ENCODE assay signal across 17 mouse cellular contexts in genomic region chr3:147183656-147184290, GRCm38 (mm10).
DNase-seq lines count a peak whose midpoint lies in the region; ATAC-seq lines count a peak whose summit lies in the region.
"Had no signal": no experiment of that assay in that cellular context is flagged by ENCODE, and none has a peak within 500 bp of the region (broad histone marks: within the 10 kb centered on the region; RNA-seq: fewer than 3 reads in every experiment).

No protein-coding gene starts in this region.

- H3K27ac ChIP-seq in forebrain, embryonic 13.5 days, result peak overlapping the region; percentile 55
- no peak overlapping the region for H3K27ac ChIP-seq in forebrain, embryonic 11.5 days (ENCODE audit: low read depth, low read length)
- H3K27ac ChIP-seq in midbrain, embryonic 10.5 days (replicated peaks), result peak overlapping the region; percentile 42; the same call in 1 of the 2 replicates
- no peak overlapping the region for H3K27ac ChIP-seq in midbrain, embryonic 16.5 days (ENCODE audit: low read length)
- H3K27ac ChIP-seq: embryonic facial prominence, embryonic 12.5 days; layer of hippocampus, adult 2 months; neural tube, embryonic 12.5 days had no signal

- no peak overlapping the region for H3K4me2 ChIP-seq in forebrain, embryonic 13.5 days
- H3K4me2 ChIP-seq in forebrain, embryonic 11.5 days (ENCODE audit: low read depth, low read length, severe bottlenecking), result no peak overlapping the region
- no peak overlapping the region for H3K4me2 ChIP-seq in midbrain, embryonic 16.5 days (ENCODE audit: low read length)
- H3K4me2 ChIP-seq: embryonic facial prominence, embryonic 12.5 days; neural tube, embryonic 12.5 days had no signal

- H3K9me3 ChIP-seq in forebrain, embryonic 13.5 days (replicated peaks), result no peaks in the 10 kb centered on the region
- no peaks in the 10 kb centered on the region for H3K9me3 ChIP-seq in forebrain, embryonic 11.5 days (ENCODE audit: control insufficient read depth, low read length)
- no peaks in the 10 kb centered on the region for H3K9me3 ChIP-seq in midbrain, embryonic 10.5 days (replicated peaks)
- H3K9me3 ChIP-seq in midbrain, embryonic 16.5 days (replicated peaks; ENCODE audit: control insufficient read depth, low read length, poor library complexity, severe bottlenecking), result no peaks in the 10 kb centered on the region
- H3K9me3 ChIP-seq: embryonic facial prominence, embryonic 12.5 days; neural tube, embryonic 12.5 days had no signal

- H3K27me3 ChIP-seq in forebrain, embryonic 13.5 days, result no peaks in the 10 kb centered on the region
- no peaks in the 10 kb centered on the region for H3K27me3 ChIP-seq in forebrain, embryonic 11.5 days (ENCODE audit: control insufficient read depth, insufficient read depth, low read length)
- peaks cover 24% of the 10 kb centered on the region for H3K27me3 ChIP-seq in midbrain, embryonic 10.5 days (ENCODE audit: low read depth, poor library complexity, severe bottlenecking)
- no peaks in the 10 kb centered on the region for H3K27me3 ChIP-seq in midbrain, embryonic 16.5 days (ENCODE audit: control insufficient read depth, insufficient read depth, low read depth, low read length)
- H3K27me3 ChIP-seq: neural tube, embryonic 12.5 days had no signal

- 49% methylated on average over 11 of the region's 11 CpGs for WGBS in forebrain, embryonic 13.5 days
- WGBS in forebrain, embryonic 11.5 days, result 73% methylated on average over 11 of the region's 11 CpGs
- WGBS in midbrain, embryonic 10.5 days, result 75% methylated on average over 11 of the region's 11 CpGs
- WGBS in midbrain, embryonic 16.5 days, result 56% methylated on average over 11 of the region's 11 CpGs

- no peak overlapping the region for H3K4me3 ChIP-seq in forebrain, embryonic 13.5 days
- H3K4me3 ChIP-seq in forebrain, embryonic 11.5 days (ENCODE audit: low read depth, low read length), result no peak overlapping the region
- no peak overlapping the region for H3K4me3 ChIP-seq in midbrain, embryonic 10.5 days
- H3K4me3 ChIP-seq in midbrain, embryonic 16.5 days (ENCODE audit: low read depth, low read length), result no peak overlapping the region
- H3K4me3 ChIP-seq: embryonic facial prominence, embryonic 12.5 days; layer of hippocampus, adult 2 months; neural tube, embryonic 12.5 days had no signal

- no peak overlapping the region for H3K9ac ChIP-seq in forebrain, embryonic 13.5 days
- no peak overlapping the region for H3K9ac ChIP-seq in forebrain, embryonic 11.5 days (ENCODE audit: low read length)
- H3K9ac ChIP-seq in midbrain, embryonic 16.5 days (ENCODE audit: low read depth, low read length), result no peak overlapping the region
- H3K9ac ChIP-seq: embryonic facial prominence, embryonic 12.5 days; neural tube, embryonic 12.5 days had no signal

- no peak for DNase-seq in forebrain, embryonic 11.5 days (ENCODE audit: low spot score)
- DNase-seq in midbrain, embryonic 10.5 days (ENCODE audit: low spot score), result no peak
- peak; percentile 68 for DNase-seq in NIH3T3 (ENCODE audit: low read depth)
- DNase-seq in urinary bladder, adult 2 months (ENCODE audit: low spot score), result no peak
- DNase-seq: cerebellum, postnatal 36 days; heart, adult 18-20 months; kidney, adult 18-20 months; kidney, postnatal 10 days; left cerebral cortex, postnatal 4 days; lung, adult 18-20 months; thymus, postnatal 36 days had no signal

- H3K4me1 ChIP-seq in forebrain, embryonic 13.5 days, result peaks cover 36% of the 10 kb centered on the region
- H3K4me1 ChIP-seq in forebrain, embryonic 11.5 days (replicated peaks; ENCODE audit: control insufficient read depth, insufficient read depth, low read length), result peaks cover 15% of the 10 kb centered on the region; the same call in 1 of the 2 replicates
- peaks cover 48% of the 10 kb centered on the region for H3K4me1 ChIP-seq in midbrain, embryonic 10.5 days
- peaks cover 20% of the 10 kb centered on the region; the same call in 1 of the 2 replicates for H3K4me1 ChIP-seq in midbrain, embryonic 16.5 days (ENCODE audit: control insufficient read depth, insufficient read depth, low read length)

- H3K36me3 ChIP-seq in forebrain, embryonic 13.5 days (ENCODE audit: poor library complexity, severe bottlenecking), result no peaks in the 10 kb centered on the region
- no peaks in the 10 kb centered on the region for H3K36me3 ChIP-seq in forebrain, embryonic 11.5 days (ENCODE audit: control insufficient read depth, insufficient read depth, low read length)
- no peaks in the 10 kb centered on the region for H3K36me3 ChIP-seq in midbrain, embryonic 10.5 days
- H3K36me3 ChIP-seq in midbrain, embryonic 16.5 days (ENCODE audit: control insufficient read depth, insufficient read depth, low read length), result no peaks in the 10 kb centered on the region
- H3K36me3 ChIP-seq: embryonic facial prominence, embryonic 12.5 days; neural tube, embryonic 12.5 days had no signal

- ATAC-seq in forebrain, embryonic 13.5 days, result no peak
- ATAC-seq in forebrain, embryonic 11.5 days (replicated peaks; ENCODE audit: low FRiP score), result no peak
- ATAC-seq in midbrain, embryonic 16.5 days, result no peak
- ATAC-seq in megakaryocyte progenitor cell, adult 5-6 weeks (replicated peaks; ENCODE audit: poor library complexity), result peak; percentile 65

Comparison
In these comparisons a context has a peak if more than half of its experiments do, and no peak if none do; other contexts are left out.
1. H3K27ac ChIP-seq: peak in forebrain, embryonic 13.5 days (single experiment) and midbrain, embryonic 10.5 days (single experiment); none in forebrain, embryonic 11.5 days (single experiment) and midbrain, embryonic 16.5 days (single experiment).